Mouse (Mus musculus) embryonic facial prominence, embryonic 10.5 days (tissue): Measurements from ENCODE around the gene Rgs16. TPM values are rescaled to one million over a fixed set of nuclear protein-coding genes. Genes with fewer than 3 reads are reported as not detected.

Experiments used
- DNase-seq: peaks from one replicate; pipeline ENCODE4 v3.0.0-alpha.2; 2017; ENCODE audit warnings: low spot score
- H3K27ac ChIP-seq: fragments of 300-500 bp; sonication (generic); replicated peaks from 2 replicates; pipeline ENCODE4 v1.5.1; 2016; ENCODE audit warnings: mild to moderate bottlenecking
- H3K27me3 ChIP-seq: fragments of 300-500 bp; sonication (generic); replicated peaks from 2 replicates; pipeline ENCODE4 v1.6.1; 2016; ENCODE audit warnings: low read depth, mild to moderate bottlenecking; ENCODE audit not compliant: poor library complexity, severe bottlenecking
- H3K36me3 ChIP-seq: fragments of 300-500 bp; sonication (generic); replicated peaks from 2 replicates; pipeline ENCODE4 v1.6.1; 2016; ENCODE audit warnings: mild to moderate bottlenecking, moderate library complexity
- H3K4me1 ChIP-seq: fragments of 300-500 bp; sonication (generic); 2 replicates; pipeline ENCODE4 v1.6.1; 2016
- H3K4me3 ChIP-seq: fragments of 300-500 bp; sonication (generic); 2 replicates; pipeline ENCODE4 v1.5.1; 2016; ENCODE audit warnings: mild to moderate bottlenecking, moderate library complexity
- H3K9me3 ChIP-seq: fragments of 300-500 bp; sonication (generic); 2 replicates; pipeline ENCODE4 v1.6.1; 2016; ENCODE audit warnings: mild to moderate bottlenecking
- WGBS: fragments of 180-500 bp; shearing (Covaris S2); methylation state at CpG from one replicate; pipeline ENCODE4 v1.1.7; 2016; 5-methylcytosine and 5-hydroxymethylcytosine counted together
- polyA plus RNA-seq: library from polyadenylated mRNA; unstranded; fragments of >200 nt; fragmentation: Nextera tagmentation; extraction: Ambion mirVana; gene quantifications from 2 replicates; pipeline ENCODE4 v1.2.1, GENCODE M21; 2016

The Rgs16 gene
- polyA plus RNA-seq: 7.9 and 9.5 TPM in 2 replicates

DNA sequence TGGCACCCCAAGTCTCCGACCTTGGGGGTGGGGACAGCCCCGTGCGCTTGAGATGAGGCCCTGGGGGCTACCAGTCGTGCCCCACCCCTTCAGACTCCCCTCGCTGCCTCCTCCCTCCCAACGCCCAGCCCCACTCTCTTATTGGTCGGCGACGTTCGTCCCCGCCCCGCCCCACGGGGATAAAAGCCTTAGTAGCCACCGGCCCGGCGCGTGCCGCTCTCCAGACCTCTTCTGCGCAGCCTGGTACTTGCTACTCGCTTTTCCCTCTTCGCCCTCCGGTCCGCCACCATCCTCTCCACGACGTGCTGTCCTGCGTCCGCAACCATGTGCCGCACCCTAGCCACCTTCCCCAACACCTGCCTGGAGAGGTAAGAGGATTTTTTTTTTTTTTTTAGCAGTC lies at the start of gene Rgs16:
Gene Rgs16, plus strand, starts transcription at position 205 of the 400 bp plus-strand sequence.
- H3K4me3 ChIP-seq: peak within 1 kb of the TSS; percentile 63

DNA sequence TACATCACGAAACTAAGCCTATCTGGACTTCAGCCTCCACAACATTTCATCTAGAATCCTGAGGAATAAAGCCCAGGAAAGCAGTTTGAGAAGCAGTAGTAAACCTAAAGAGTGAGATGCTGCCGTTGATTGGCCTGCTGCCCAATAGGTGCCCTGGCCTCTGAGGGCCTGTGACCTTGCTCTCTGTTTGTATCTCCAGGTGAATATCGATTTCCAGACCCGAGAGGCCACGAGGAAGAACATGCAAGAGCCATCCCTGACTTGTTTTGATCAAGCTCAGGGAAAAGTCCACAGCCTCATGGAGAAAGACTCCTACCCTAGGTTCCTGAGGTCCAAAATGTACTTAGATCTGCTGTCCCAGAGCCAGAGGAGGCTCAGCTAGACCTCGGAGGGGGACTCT lies 47.6 kb upstream of the Rgs16 start:
- H3K4me3 ChIP-seq: no peak overlapping the region
- H3K36me3 ChIP-seq: no peaks in the 10 kb centered on the region
- no peak overlapping the region for H3K27ac ChIP-seq
- DNase-seq: no peak
- no peaks in the 10 kb centered on the region for H3K9me3 ChIP-seq
- 83% methylated on average over 6 of the region's 6 CpGs for WGBS
- H3K27me3 ChIP-seq: 0 out of 2 replicates have a peak, but pooled peaks cover 7% of the 10 kb centered on the region
- 0 out of 2 replicates have a peak, but pooled peaks cover 3% of the 10 kb centered on the region for H3K4me1 ChIP-seq

More for the DNA sequence above, at the start of gene Rgs16:
- Histone ChIP-seq H3K27me3 (peaks cover 65% of the 10 kb centered on the region), H3K9me3 (no peaks in the 10 kb centered on the region), H3K4me1 (peaks cover 44% of the 10 kb centered on the region), H3K36me3 (peaks cover 11% of the 10 kb centered on the region), H3K27ac (peak within 1 kb of the TSS; percentile 26; the same call in 1 of the 2 replicates)
- peak; percentile 87 for DNase-seq
- WGBS: under 1% methylated on average over 28 of the region's 28 CpGs

DNA sequence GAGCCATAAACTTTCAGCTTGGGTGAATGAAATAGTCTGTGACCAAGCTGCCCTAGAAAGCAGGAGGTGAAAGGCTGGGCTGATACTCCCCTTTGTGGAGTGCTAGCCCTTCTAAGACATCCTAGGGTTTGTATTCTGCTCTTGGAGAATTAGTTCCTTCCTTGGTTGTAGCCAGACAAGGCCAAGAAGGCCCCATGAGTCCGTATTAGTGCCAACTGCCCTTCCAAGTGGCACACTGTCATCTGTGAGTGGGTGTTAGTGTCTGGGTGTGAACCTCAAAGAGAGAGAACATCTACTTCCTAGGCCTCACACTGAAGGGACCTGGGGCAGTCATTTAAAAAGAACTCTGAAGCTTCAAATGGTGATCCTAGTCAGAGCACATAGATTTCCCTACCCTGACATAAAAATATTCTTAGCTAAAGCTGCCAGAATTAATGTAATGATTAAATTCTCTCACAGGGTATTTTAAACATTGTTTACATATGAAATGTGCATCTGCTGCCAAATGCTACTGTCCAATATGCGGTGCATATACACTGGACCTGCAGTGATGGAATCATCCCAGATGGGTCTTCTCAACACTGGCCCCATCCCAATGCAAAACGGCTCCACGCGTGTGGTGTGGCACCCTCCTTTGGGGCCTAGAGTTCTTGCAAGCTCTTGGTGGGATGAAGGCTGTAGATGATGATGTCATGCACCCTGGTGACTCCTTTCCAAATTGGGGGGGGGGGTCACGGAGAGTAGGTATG lies 45.6 kb upstream of the Rgs16 start:
- Histone ChIP-seq H3K4me3 (no peak overlapping the region), H3K4me1 (peaks cover 22% of the 10 kb centered on the region), H3K27ac (no peak overlapping the region), H3K27me3 (0 out of 2 replicates have a peak, but pooled peaks cover 7% of the 10 kb centered on the region), H3K36me3 (no peaks in the 10 kb centered on the region), H3K9me3 (no peaks in the 10 kb centered on the region)
- 92% methylated on average over 6 of the region's 6 CpGs for WGBS
- no peak for DNase-seq

DNA sequence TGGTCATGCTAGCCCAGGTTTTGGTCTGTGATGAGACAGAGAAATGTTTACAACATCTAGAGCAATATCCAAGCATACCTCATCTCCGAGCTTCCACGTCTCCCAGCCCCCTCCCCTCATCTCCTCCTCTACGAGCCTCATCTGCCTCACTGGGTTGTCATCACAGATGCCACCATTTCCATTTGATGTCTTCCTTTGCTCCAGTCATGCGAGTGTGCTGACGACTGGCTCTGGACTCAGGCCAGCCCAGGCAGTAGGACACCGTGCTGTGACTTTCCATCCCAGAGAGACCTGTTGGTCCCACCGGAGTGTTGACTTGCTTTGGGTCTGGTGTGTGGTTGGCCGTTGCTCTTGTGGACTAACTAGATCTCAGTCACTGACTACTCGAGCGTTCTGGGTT lies 44.8 kb upstream of the Rgs16 start:
- Histone ChIP-seq H3K27ac (no peak overlapping the region), H3K36me3 (no peaks in the 10 kb centered on the region), H3K27me3 (0 out of 2 replicates have a peak, but pooled peaks cover 7% of the 10 kb centered on the region), H3K4me3 (no peak overlapping the region), H3K4me1 (peaks cover 31% of the 10 kb centered on the region), H3K9me3 (no peaks in the 10 kb centered on the region)
- DNase-seq: no peak
- WGBS: 92% methylated on average over 10 of the region's 10 CpGs

DNA sequence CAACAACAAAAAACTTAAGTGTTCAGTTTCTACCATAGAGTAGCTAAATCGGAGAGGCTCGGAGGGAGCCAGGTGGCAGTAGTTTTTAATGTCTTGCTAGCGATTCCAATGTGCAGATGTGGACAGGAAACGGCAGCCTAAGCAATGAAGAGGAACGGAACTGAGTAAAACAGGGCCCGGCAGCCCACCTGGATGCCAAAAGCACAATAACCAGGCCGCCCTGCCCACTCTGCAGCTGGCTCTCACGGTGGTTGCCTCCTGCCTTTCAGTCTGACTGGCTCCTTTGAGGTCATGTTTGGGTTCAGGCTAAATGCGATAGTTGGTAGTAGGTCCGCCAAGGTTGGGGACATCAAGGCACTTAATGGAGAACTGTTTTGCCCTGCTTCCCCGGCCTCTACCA lies 44.1 kb upstream of the Rgs16 start:
- no peaks in the 10 kb centered on the region for H3K36me3 ChIP-seq
- H3K4me3 ChIP-seq: no peak overlapping the region
- H3K27ac ChIP-seq: no peak overlapping the region
- 91% methylated on average over 11 of the region's 11 CpGs for WGBS
- peaks cover 7% of the 10 kb centered on the region; the same call in 1 of the 2 replicates for H3K27me3 ChIP-seq
- no peak for DNase-seq
- H3K9me3 ChIP-seq: no peaks in the 10 kb centered on the region
- peaks cover 33% of the 10 kb centered on the region for H3K4me1 ChIP-seq

DNA sequence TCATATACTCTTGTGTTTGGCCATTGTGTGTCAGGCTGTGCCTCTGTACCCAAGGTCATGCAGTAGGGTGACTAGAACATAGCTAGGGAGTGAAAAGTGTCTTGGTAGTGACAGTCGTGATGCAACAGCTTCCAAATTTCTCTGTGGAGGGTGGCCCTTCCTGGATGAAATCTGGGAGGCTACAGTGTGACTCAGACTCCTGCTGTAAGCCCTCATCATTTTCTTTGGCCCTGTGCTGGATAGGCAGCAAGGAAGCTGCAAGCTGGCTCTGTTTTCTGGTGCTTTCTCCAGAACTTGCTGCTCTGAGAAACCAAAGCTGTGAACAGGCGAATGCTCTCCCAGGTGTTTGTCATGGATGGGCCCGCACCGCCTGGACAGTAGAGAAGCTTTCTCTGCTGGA lies 43.6 kb upstream of the Rgs16 start:
- H3K36me3 ChIP-seq: no peaks in the 10 kb centered on the region
- no peak for DNase-seq
- H3K27ac ChIP-seq: no peak overlapping the region
- peaks cover 7% of the 10 kb centered on the region; the same call in 1 of the 2 replicates for H3K27me3 ChIP-seq
- peaks cover 33% of the 10 kb centered on the region for H3K4me1 ChIP-seq
- H3K4me3 ChIP-seq: no peak overlapping the region
- H3K9me3 ChIP-seq: no peaks in the 10 kb centered on the region
- 90% methylated on average over 4 of the region's 4 CpGs for whole genome bisulfite sequencing

DNA sequence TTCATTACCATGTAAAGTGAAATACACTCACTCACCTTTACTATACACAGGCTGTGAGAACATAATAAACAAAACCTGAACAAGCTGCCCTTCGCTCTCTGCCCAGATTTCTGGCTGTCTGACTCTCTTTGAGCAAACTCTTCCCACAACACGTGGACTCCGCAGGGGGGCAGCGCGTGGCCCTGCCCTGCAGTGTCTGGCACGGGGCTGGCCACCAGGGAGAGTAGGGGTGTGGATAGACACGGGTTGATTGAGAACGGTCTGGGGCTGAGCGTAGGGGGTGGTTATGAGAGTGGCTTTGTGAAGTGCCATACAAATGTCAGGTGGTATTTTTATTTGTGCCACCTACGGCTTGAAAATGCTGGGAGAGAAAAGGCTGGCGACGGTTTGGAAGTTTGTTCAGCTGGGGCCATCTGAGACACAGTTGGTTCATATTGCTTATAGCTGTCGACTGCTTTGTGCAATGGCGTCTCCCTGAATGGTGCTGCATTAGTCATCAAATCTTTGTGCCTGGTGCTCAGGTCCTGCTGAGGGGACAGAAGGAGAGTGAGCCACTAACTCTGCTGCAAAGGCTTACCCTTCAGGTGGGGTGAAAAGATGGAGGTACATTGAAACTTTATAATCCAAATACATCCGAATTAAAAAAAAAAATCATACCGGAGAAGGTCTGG lies 42.4 kb upstream of the Rgs16 start:
- peaks cover 7% of the 10 kb centered on the region; the same call in 1 of the 2 replicates for H3K27me3 ChIP-seq
- peaks cover 44% of the 10 kb centered on the region for H3K4me1 ChIP-seq
- DNase-seq: no peak
- H3K4me3 ChIP-seq: no peak overlapping the region
- WGBS: 74% methylated on average over 16 of the region's 16 CpGs
- no peaks in the 10 kb centered on the region for H3K9me3 ChIP-seq
- no peak overlapping the region for H3K27ac ChIP-seq
- no peaks in the 10 kb centered on the region for H3K36me3 ChIP-seq

DNA sequence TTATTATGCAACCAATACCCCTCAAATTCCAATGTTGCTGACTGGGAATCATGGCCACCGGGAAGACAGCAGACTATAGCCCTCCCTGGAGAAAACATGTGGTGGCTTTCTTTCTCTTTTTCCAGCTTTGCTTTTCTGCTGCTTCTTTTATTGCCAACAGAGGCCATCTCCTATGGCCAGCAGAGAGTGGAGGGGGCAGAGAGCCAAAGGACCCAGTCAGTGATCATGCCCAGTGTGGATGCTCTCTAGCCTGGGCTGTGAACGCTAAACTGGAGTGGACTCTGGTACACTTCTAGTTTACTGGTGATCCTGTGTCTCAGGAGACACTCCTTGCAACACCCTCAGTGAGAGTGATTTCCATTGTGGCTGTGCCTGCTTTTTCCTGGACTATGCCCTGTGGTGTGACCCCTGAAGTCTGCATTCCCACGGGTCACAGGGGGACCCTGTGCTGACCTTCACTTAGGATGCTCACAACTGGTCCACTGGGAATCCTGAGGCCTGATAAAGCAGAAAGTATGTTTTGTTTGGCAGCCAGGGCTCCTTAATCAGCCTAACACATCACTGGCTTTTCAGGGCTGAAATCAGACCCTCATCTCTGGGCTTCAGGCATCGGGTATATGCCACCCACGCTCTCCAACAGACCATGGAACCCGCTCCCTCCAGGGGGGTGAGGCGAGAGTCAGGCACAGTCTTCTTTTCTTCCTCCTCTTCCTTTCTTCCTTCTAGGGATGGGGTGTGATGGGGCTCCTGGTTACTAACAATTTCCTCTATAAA lies 41.7 kb upstream of the Rgs16 start:
- no peak for DNase-seq
- Histone ChIP-seq H3K4me1 (peaks cover 51% of the 10 kb centered on the region), H3K27ac (peak overlapping the region; percentile 52), H3K36me3 (no peaks in the 10 kb centered on the region), H3K27me3 (peaks cover 10% of the 10 kb centered on the region; the same call in 1 of the 2 replicates), H3K9me3 (no peaks in the 10 kb centered on the region), H3K4me3 (no peak overlapping the region)
- 60% methylated on average over 7 of the region's 7 CpGs for WGBS

DNA sequence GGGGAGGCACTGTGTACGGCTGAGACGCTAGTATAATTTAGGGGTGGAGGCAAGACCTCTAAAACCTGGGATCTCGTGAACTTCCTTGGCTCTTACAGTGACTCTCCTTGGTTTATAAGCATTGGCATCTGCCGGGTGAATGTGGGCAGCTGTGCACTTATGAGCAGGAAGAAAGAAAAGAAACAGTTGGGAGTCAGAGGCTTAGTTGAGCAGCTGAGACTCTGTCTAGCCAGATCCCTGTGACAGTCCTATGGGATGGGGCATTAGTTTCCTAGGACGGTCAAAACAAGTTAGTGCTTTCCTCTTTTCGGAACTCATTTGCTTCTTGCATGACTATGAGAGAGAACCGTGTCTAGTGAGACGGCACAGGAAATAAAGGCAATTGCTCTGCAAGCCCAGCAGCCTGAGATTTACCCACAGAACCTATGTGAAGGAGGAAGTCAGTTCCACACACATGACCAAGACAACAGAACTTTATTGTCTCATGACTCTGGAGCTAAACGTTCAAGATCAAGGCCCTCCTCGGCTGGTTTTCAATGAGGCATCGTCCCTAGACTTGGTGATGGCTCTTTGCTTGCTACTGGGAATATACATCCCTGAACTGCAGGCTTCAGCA lies 39.6 kb upstream of the Rgs16 start:
- H3K36me3 ChIP-seq: no peaks in the 10 kb centered on the region
- peaks cover 15% of the 10 kb centered on the region; the same call in 1 of the 2 replicates for H3K27me3 ChIP-seq
- no peak overlapping the region for H3K27ac ChIP-seq
- 84% methylated on average over 11 of the region's 11 CpGs for WGBS
- DNase-seq: no peak
- H3K4me3 ChIP-seq: no peak overlapping the region
- H3K9me3 ChIP-seq: no peaks in the 10 kb centered on the region
- peaks cover 70% of the 10 kb centered on the region for H3K4me1 ChIP-seq

DNA sequence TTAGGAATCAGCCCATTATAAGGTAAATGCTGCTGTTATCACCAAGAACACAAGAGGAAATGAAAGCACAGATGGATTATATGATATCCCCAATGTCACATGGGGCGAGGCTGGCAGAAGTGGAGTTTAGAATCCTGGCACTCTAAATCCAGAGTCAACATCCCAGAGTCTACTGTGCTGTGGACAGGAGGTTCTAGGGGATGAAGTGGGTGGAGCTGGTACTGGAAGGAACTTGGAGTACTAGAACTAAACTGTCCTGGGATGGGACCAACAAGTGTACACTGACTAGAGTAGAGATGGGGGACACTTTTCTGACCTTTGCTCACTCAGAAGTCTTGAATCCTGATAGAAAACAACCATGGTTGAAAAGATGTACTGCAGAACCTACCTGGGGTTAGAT lies 38.7 kb upstream of the Rgs16 start:
- 89% methylated on average over 1 of the region's 1 CpGs for WGBS
- H3K36me3 ChIP-seq: no peaks in the 10 kb centered on the region
- no peaks in the 10 kb centered on the region for H3K9me3 ChIP-seq
- peak overlapping the region; percentile 70 for H3K27ac ChIP-seq
- H3K4me3 ChIP-seq: no peak overlapping the region
- H3K27me3 ChIP-seq: peaks cover 13% of the 10 kb centered on the region; the same call in 1 of the 2 replicates
- DNase-seq: no peak
- H3K4me1 ChIP-seq: peaks cover 70% of the 10 kb centered on the region

DNA sequence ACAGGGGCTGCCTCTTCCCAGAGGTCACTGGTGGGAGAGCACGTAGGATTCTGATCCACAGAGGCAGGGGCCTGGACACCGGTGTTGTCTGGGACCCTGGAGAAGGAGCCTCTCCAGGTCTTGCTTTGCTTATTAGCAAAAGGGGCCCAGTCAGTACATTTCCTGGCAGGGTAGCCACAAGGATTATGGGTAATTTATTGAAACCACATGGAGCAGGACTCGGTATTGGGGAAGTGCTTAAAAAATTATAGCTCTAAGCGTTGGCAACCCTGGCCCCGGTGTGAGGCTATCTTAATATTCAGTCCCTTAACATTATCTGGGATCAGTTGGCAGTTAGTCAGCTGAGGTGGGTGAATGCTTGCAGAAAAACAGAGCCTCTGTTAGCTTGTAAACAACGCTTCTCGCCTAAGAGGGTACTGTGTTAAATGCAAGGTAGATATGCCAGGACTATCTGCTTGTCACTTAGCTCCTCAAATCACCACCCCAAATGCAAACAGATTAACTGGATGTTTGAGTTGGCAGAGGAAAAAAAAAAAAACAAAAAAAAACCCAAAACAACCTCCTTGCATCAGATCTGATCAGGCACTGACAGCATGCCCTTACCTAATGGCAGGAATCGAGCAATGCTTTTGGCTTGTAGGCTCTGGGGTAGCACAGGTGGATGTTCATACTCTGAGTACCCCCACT lies 37.8 kb upstream of the Rgs16 start:
- H3K4me3 ChIP-seq: no peak overlapping the region
- 62% methylated on average over 8 of the region's 8 CpGs for WGBS
- peak overlapping the region; percentile 78 for H3K27ac ChIP-seq
- H3K36me3 ChIP-seq: no peaks in the 10 kb centered on the region
- no peaks in the 10 kb centered on the region for H3K9me3 ChIP-seq
- peaks cover 8% of the 10 kb centered on the region; the same call in 1 of the 2 replicates for H3K27me3 ChIP-seq
- DNase-seq: no peak
- peaks cover 69% of the 10 kb centered on the region for H3K4me1 ChIP-seq
